Mouse (Mus musculus): ENCODE measurements around the gene Flt1.

Gene Flt1

DNA sequence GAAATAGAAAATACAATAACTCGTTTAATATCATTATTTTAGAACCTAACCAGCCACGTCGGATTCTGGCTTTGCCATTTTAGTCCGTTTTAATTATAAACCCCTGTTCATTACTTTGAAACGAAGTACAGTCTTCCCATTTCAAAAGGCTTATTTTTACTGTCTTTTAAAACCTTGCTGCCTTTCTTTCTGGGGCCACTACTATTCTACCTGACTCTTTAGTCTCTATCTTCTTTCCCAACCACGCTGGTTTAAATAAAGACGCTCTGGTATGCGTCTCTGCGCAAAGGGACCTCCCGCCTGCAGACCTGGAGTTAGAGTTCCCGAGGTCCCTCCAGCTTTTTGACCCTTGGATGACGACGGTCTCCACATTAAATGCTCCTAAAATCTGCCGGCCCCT is 1.4 kb downstream of the Flt1 start:
- DNase-seq = no peak

DNA sequence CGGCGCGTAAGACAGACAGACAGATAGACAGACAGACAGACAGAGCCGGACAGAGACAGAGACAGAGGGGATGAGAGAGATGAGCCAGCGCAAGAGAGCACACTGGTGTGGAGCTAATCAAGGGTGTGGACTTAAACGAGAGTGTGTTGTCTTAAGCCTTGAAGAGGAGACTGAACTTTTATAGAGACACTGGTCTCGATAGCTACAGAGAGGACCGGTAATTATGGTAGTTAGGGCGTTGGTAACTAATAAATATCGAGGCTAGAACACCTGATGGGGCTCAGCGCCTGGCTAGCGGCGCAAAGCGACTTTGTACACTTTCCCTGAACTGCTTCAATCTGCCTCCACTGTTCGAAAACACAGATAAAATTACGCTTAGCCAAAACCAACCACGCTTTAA is 2.0 kb downstream of the Flt1 start:
- DNase-seq = no peak

DNA sequence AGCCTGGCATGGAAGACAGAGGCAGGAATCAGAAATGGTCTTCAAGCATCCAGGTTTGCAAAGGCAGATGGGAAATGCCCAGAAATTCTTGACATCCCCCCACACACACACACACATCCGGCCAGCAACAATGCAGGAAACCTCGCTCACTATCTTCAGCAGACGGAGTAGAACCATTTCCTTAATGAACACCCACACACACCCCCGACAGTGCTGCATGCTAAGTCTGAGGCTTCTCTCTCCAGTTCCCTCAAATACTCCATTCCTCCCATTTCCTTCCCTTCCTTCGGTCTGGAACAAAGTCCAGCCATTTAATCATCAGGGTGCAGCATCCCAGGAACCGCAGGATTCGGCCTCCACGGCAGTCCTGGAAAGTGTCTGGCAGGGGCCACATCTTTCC is 4.4 kb downstream of the Flt1 start:
- no peak for DNase-seq

DNA sequence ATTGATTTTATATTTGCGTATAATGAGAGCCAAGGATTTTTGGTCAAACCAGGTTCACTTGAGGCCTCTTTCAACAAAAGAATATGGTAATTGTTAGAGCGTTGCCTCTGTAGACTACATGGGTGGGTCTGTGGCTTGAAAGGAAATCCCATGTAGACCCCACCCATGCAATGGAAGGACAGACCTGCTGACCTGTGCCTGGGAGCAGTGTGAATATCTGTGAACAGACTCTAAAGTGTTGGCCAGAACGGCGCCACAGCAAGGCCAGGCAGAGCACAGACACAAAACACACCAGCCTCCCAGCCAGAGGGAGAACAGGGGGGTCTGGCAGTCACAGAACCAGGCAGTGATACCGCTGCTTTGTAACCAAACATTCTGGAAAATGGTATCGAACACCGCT is 7.5 kb downstream of the Flt1 start:
- no peak for DNase-seq

DNA sequence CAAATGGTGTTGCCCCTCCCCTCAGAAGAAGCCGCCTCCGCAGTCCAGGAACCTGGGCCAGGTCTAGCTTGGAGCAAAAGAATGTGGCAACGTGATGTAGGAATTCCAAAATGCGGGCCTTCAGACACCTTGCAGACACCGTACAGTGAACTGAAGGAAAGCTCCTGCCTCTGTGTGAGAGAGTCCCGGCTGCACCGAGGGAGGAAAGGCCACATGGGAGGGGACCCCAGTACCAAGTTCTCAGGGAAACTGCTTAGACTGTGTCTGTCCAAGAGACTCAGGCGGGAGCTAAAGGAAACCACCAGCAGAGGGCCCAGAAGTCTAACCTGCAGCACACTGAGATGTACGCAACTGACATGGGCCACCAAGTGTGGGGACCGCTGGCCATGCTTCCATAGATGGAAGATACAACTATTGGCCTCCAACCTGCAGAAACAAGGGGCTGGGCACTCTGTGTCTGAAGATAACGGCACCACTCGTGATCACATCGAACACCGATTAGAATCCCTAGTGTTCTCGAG is 9.1 kb downstream of the Flt1 start:
- DNase-seq = no peak

DNA sequence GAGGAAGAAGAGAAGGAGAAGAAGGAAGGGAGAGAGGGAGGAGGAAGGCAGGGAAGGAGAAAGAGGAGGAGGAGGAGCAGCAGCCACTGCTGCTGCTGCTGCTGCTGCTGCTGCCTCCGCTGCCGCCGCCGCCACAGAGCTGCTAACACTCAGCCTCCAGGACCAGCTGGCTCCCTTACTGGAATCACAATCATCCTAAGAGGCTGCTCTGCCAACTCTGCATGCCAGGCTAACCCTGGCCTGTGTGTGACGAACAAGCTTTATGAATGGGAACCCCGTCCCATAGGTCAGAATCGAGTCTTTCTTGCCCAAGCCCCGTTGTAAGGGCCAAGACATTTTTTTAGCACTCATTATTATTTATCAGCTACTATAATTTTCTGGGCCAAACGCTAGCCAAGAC is 9.5 kb downstream of the Flt1 start:
- no peak for DNase-seq

DNA sequence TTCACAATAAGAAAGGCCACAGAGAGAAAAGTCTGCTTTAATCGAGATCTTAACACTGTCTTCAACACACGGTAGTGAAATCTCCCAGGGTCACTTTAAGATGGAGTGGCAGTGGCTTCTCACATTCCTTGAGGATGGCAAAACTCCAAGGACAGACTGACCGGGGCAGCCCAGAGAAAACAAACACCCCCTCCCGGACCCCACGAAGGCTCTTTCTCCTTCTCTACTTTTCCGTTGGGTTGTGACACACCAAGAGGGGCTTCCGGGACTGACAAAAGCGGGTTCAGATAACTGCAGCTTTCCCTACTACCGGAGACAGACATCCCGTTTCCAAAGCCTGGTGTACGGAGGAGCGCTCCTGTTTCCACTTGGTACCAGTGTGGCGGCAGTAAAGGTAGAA is 10.4 kb downstream of the Flt1 start:
- DNase-seq = no peak

DNA sequence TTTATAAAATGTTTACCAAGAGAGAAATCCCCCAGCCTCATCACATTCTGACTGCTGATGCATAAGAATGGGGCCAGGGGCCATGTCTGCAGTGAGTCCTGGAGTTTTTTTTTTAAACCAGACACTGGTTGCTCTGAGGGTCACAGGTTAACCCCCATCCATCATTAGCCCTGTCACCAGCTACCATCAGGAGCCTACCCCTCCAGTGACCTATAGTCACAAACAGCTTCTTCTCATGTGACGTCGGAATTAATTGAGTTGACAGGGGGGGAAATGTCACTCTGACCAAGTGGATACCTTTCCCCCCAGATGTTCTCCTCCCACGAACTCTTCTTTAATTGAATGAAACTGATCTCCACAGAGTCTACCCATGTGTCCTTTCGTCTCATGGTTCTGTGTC is 17.3 kb downstream of the Flt1 start:
- no peak for DNase-seq

DNA sequence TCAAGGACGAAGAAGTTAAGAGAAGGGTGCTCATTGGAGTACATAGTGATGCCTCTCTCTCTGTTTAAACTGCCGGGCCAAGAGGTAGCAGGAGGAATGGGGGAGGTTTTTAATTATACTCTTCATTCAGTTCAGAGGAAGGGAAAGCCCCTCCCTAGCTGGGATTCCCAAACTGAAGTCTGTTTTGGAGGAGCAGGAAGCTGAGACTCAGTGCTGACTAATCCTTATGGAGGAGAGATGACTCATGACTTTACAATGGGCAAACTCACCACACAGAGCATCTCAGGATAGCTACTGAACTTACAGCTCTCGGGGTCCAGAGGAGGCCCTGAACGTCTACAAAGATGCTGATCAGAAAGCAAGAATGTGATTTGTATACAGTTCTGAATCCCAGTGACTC is 18.3 kb downstream of the Flt1 start:
- DNase-seq = no peak

DNA sequence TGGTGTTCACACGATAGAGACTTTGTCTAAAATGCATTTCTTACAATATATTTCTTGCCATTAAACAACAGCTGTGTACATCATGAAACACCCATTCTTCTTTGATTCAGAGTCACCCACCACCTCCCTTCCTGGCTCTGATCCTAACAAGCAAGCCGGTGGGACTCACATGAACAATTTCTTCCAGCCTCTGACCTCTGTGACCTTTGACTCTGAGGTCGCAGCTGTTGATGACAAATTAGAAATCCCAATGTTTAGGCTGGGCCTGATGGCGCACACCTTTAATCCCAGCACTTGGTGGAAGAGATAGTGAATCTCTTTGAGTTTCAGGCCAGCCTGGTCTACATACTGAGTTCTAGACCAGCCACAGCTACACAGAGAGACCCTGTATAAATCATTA is 20.9 kb downstream of the Flt1 start:
- DNase-seq = no peak

DNA sequence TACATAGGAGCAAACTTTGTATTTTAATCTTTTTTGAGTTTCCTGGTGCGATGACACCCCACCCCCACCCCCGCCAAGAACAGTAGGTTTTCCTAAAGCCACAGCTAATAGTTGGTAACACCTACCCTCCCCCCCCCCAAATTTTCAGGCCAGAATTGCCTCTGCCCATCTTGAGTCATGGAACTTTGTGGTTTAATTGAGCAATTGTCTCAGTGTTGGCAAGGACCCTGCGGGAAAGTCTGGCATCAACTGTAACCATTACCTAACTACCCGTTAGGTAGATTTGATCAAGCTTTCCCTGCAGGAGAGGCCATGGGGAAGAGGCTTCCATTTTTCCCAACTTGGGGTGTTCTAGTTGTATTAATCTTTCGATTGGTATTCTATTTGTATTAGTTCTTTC is 23.4 kb downstream of the Flt1 start:
- no peak for DNase-seq

DNA sequence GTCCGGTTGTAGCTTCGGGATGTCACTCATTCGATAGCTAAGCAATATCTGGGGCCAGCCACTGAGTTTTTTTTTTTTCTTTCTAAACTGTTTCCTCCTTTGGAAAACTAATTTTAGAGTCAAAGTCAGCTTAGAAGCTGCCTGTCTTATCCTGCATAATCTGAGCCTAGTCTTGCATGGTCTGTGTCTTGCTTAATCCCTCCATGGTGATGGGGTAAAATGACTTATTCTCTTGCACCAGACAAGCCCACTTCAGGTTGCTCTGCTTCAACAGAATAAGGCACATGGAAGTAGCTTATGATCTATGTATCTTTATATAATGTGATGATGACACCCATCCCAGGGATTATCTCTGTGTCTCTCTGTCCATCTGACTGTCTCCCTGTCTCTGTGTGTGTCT is 24.8 kb downstream of the Flt1 start:
- DNase-seq = no peak

DNA sequence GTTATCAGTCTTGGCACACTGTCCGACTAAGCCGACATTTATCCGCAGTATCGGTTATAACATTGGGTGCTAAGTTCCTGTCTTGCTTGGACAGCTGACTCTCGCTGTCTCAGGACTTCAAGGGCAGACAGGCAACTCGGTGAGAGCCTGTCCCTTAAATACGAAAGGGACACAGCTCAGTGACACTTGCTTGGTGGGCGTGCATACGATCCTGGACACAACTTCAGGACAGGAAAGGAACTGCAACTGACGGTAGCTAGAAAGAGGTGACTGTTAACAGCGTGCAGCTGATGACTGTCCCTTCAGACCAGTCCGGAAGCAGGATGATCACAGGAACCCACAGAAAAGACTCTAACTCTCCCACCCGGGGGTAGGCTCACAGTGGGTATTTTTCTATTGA is 27.8 kb downstream of the Flt1 start:
- DNase-seq = no peak

DNA sequence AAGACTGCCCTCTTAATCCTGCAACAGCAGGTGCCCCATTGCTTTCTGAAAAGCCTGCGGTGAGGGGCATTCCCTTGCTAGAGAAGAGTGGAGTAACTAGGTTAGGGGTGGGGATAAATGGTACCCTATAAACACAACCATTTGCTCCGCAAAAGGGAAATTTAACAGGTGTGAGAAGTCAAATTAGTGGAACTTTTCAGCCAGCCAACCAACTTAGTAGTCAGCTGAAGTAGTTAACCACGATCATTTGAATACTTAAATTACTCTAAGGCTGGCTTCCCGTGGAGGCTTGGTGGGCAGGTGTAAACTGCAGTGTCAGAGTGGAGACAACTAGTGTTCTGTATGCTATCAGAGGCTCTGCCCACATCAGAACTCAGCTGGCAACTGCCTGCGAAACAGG is 28.6 kb downstream of the Flt1 start:
- DNase-seq = no peak

DNA sequence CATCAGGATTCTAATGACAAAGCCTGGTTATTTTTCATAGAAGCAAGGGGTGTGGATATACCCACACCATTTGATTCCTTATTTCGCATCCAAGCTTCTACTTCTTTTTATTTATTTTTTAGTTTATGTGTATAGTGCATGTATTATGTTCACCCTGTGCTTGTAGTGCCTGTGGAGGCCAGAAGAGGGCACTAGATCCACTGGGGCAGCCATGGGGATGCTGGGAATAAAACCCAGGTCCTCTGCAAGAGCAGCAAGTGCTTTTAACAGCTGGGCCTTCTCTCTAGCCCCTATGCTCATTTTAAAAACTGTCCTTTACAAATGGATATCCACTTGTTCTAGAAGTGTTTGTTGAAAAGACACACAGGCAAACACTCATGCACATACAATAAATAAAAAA is 33.2 kb downstream of the Flt1 start:
- DNase-seq = no peak

DNA sequence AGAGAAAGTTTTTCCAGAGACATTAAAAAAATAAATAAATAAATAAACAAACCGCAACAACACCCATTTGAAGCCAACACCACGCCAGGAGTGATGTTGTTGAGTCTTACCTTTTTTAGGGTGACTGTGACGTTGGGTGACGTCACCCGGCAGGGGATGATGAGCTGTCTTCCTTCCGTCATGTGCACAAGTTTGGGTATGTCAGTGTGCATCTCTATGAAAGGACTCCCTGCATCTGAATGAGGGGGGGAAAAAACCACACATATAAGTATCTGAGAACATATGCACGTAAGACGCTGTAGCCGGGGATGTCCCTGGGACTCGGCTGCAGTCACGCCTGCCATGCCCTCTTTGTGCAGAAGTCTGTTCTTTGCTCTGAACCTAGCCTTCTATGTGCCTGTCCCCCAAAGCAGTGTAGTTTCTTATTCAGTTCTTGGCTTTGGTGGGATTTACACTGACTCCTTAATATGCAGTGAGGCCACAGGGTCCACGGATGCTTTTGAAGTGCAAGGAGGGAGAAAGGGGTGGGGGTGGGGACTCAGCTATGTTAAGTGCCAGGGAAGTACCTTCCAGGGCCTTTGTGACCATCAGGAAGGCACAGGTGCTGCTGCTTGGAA is 42.0 kb downstream of the Flt1 start:
- DNase-seq = no peak

DNA sequence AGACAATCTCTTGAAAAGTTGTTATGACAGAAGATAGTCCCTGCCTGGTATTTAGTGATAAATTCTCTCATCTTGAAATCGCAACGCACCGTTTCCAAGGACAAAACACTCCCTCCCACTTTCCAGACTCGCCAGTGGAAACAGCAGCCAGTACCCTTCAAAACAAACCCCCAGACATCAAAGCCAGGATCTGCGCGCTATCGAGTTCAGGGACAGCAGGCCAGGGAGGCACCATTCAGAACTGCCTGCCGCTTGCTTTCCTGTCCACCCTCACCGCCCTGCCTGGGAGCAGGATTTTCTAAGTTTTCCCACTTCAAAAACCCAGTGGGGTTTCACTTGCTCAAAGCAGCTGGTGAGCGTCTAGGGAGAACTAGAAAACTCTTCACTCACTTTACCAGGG is 44.6 kb downstream of the Flt1 start:
- DNase-seq = no peak

DNA sequence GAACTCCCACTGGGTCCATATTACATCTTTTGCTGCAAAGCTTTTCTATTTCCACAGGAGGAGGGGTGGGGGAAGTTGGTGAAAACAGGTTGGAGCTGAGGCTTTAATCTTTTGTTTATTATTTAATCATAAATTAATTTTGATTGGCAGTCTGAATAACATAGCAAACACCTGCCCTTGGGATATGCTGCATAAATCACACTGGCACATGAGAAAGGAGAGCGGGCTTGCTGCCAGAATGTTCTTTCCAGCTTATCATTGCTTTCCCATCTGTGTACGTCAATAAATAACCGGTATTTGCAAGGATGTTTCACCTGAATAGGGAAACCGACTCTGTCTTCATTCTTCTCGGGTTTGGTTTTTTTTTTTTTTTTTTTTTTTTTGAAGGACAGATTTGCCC is 45.1 kb downstream of the Flt1 start:
- no peak for DNase-seq

DNA sequence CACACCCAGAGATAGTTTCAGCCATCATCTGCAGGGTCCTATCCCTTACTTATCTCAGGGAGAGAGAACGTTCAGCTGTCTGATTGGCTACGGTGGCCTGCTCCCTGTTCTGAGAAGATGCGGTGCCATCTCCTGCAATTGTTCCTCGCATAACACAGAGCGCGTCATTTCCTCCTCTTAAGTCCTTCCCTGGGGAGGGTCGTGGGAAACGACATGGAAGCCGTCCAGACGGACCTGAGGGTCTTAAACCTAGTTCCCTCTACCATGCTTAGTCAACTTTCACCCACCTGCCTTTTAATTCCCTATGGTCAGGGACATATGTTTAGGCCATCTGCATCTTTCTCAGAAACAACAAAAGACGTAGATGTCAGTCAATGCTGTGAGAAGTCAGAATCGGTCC is 46.5 kb downstream of the Flt1 start:
- DNase-seq = no peak

DNA sequence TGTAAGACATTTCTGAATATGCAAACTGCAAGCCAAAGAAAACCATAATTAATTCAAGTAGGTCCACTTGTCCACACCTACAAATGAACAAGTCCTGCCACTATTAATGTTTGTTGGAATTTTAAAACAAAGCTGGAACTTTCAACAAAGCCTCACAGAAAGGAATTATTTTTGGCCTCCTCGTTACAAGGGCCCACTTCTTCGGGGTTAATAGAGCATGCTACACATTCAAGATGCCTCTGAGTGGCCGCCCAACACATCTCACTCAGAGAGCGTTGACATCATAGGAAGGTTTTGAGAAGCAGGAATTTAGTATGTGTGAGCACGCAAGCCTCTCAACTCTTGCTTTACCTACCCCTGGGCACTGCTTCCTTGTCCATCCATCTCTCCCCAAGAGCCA is 50.0 kb downstream of the Flt1 start:
- DNase-seq = no peak

DNA sequence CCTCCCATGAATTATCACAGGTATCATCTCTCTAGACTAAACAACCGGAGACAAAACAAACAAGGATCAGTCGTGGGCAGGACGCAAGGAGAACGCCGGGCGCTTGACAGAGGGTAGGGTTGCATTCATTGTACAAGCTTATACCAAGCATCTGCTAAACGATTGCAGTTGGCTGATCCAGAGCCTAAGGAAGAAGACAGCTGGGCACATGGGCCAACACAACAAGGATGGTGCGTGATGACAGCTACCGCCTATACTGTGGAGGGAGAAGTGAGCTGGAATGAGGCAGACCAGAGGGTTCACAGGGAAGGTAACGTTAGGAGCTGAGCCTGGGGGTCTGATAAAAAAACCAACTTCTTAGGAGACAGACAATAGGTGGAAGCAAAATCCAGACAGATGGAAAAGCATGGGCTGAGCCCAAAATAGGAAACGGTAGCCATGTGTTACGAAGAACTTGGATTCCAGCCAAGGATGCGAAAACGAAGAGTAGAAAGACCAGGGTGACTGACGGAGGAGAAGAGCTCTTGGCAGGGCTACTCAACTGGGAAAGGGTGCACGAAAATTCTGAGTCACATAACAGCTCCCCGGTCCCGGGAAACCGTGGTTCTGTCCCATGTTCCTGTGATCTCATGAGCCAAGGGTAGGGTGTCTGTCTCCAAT is 53.9 kb downstream of the Flt1 start:
- no peak for DNase-seq

DNA sequence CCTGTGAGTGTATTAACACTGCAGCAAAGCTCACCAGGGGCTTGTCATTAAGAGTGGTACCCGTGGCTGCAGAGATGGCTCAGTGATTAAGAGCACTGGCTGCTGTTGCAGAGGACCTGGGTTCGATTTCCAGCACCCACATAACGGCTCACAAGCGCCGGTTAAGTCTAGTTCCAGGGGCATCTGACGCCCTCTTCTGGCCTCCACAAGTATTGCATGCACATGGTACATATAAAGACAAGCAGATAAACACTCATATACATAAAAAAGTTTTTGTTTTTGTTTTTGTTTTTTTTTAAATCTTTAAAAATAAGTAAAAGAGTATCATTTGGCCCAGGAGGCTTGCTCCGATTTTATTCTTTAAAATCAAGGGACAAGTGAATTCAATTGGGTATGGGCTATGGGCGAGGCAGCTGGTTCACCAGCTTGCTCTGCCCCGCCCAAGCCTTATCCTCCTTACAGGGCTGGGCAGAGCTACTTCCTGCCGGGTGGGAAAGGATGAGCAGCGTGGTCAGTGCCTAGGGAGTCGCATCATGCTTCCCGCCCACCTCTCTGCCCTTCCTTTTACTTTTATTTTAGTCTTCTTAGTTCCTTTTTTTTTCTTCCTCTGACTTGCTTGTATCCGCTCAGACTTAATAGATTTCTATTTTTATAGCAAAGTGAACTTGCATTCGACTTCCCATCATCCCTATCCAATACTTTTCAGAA is 57.0 kb downstream of the Flt1 start:
- no peak for DNase-seq

DNA sequence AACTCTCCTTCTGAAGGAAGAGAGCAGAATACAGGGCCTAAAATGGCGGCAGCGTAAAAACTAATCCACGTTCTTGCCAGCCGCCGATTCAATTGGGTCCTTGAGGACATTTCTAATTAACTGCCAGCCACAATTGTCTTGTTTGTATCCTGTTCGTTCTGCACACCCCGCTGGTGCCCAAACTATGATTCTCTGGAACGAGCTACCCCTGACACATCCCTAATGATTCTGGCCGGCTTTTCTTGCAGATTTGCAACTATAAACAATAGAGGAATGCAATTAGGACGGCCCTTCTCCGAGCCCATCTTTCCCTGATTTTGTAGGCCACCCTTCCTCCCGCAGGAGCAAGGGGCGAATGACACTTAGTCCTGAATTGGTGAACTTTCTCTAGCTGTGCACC is 59.9 kb downstream of the Flt1 start:
- no peak for DNase-seq

DNA sequence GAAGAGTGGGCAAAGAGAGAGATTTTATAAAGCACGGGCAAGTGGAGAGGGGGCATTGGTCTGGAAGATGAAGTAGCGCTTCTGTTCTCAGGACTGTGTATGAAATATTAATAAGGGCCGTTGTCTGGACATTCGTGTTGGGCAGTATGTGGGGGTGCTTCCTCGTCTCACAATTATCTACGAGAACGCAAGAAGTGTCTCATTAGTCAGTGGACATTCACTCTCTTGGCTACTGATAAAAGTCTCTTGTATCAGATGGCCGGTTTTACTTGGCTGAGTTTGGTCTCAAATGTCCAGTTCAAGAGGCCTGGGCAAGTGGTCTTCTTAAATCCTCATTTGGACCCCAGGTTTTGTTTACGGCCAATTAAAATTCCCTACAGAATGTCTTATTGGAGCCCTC is 60.4 kb downstream of the Flt1 start:
- DNase-seq = no peak

DNA sequence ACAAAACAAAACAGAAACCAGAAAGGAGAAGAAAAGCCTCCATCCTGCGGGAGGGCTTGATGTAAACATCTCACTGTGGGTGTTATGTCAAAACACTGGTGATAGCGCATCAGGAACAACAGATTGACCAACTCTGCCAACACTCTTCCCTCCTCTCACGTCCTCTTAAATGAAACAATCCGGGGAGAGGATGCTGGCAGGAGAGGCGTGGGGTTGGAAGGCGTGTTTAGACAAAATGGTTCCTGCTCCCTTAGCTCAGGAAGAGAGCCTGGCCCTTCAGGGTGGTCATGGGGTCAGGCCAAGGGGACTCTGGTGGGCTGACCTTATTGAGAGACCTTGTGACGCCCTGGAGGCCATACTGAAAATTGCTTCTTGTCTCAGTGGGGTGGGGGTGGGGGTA is 65.9 kb downstream of the Flt1 start:
- DNase-seq = no peak

All from thymus, postnatal 36 days (tissue).